Mouse (Mus musculus): ENCODE measurements around the gene Herpud2. TPM values are rescaled to one million over a fixed set of nuclear protein-coding genes. Genes with fewer than 3 reads are reported as not detected.
A peak's percentile ranks its signal among the peaks of the same experiment; 100 is the strongest.

Gene Herpud2
- 31.4 and 32.0 TPM in 2 replicates for polyA plus RNA-seq (2015; fragmentation: Nextera tagmentation; extraction: Ambion mirVana)

DNA sequence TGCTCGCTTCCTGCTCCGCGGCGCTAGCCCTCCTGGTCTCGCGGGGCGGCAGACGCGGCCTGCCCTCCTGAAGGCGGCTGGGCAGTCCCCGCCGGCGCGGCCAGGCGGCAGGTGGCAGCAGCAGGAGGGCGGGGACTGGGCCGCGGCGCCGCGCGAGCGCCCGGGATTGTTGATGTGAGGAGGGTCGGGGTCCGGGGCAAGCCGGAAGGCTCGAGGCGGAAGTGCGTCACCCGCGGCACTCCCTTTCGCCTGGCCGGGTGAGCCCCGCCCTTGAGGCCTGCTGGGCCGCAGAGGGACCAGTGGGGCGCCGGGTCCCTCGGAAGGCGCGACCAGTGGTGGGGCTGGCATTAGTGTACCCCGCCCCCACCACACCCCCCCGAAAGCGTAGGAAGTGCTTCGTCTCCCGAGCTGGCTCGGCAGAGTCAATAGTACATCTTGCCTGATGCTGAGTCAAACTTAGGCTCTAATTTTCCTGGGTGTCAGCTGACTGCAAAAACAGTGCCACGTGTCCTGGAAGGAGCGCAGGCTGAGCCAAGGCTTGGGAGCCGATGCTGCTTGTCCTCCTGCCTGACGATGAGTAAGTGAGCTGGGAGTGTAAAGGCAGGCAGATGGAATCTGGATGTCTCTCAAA lies at the start of gene Herpud2:
TSS of gene Herpud2 (minus strand) at position 210 of the 631 bp plus-strand sequence.
- H3K27me3 ChIP-seq: no peaks in the 10 kb centered on the region
- WGBS: under 1% methylated on average over 49 of the region's 51 CpGs
- H3K36me3 ChIP-seq: no peaks in the 10 kb centered on the region
- peak within 1 kb of the TSS; percentile 76 for H3K4me3 ChIP-seq
- peak within 1 kb of the TSS; percentile 92 for H3K9ac ChIP-seq
- peaks cover 22% of the 10 kb centered on the region for H3K4me1 ChIP-seq
- no peaks in the 10 kb centered on the region for H3K9me3 ChIP-seq
- peak within 1 kb of the TSS; percentile 100 for H3K27ac ChIP-seq
- H3K4me2 ChIP-seq: peak within 1 kb of the TSS; percentile 58
- ATAC-seq (ENCODE audit: borderline replicate concordance, extremely low read depth, low FRiP score, low TSS enrichment): peak; percentile 98

DNA sequence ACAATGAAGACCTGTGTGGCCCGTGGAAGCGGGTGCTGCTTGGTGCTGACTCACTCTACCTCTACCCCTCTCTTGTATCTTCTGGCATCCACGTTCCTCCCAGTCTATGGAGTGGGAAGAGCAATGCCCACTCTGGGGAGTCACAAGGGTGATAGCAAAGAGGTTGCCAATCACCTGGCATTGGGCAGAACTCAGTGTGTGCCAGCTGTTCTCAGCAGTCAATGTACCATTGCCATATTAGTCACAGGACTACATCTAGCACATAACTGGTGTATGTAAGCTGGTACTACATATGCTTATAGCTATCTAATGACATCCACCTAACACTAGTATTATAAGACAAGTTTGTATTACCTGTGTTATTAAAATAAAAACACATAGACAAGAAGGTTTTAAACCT lies 49.4 kb upstream of the Herpud2 start:
- Histone ChIP-seq H3K27me3 (no peaks in the 10 kb centered on the region), H3K27ac (no peak overlapping the region), H3K36me3 (no peaks in the 10 kb centered on the region), H3K4me3 (no peak overlapping the region), H3K9ac (no peak overlapping the region), H3K4me1 (peaks cover 12% of the 10 kb centered on the region), H3K4me2 (no peak overlapping the region), H3K9me3 (no peaks in the 10 kb centered on the region)
- 69% methylated on average over 3 of the region's 3 CpGs for WGBS
- no peak for ATAC-seq (ENCODE audit: borderline replicate concordance, extremely low read depth, low FRiP score, low TSS enrichment)

DNA sequence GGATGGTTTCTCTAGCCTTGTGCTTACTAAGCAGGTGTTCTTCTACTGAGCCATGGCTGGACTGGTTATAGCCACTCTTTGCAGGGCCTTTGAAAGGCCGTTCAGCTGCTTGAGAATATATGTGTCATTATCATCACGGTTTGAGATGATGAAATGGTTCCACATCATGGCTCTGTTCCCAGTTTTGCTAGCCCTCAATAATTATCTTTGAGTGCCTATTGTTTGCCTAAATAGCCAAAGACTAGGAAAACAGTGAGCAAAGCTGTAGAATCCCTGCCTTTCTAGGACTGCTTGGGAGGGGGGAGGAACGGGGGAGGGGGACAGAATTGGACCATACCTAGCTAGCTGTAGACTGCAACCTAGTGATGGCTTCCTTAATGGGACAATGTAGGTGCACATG lies 48.5 kb upstream of the Herpud2 start:
- Histone ChIP-seq H3K27ac (no peak overlapping the region), H3K4me3 (no peak overlapping the region), H3K9ac (no peak overlapping the region), H3K4me2 (no peak overlapping the region), H3K9me3 (no peaks in the 10 kb centered on the region), H3K36me3 (no peaks in the 10 kb centered on the region), H3K4me1 (peaks cover 12% of the 10 kb centered on the region), H3K27me3 (no peaks in the 10 kb centered on the region)
- WGBS: 51% methylated on average over 3 of the region's 3 CpGs
- ATAC-seq (ENCODE audit: borderline replicate concordance, extremely low read depth, low FRiP score, low TSS enrichment): no peak

DNA sequence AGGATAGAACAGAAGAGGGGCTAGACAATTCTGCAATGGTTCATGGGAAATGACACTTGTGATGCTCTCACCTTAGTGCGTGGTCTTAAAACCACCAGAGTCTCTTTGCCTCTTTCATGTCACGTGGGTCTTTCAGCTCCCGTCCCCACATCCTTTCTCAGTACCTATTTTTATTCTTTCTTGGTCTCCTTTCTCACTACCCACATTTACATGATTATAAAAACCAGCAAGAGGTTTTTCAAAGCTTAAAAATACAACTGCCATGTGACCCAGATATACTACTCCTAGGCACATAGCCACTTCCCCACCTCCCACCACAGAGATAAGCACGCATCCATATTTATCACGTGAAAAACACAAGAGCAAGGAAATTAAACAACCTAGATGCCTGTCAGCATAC lies 45.1 kb upstream of the Herpud2 start:
- Histone ChIP-seq H3K9ac (no peak overlapping the region), H3K9me3 (no peaks in the 10 kb centered on the region), H3K4me2 (no peak overlapping the region), H3K27ac (no peak overlapping the region), H3K27me3 (no peaks in the 10 kb centered on the region), H3K36me3 (no peaks in the 10 kb centered on the region), H3K4me1 (peaks cover 12% of the 10 kb centered on the region), H3K4me3 (no peak overlapping the region)
- 81% methylated on average over 5 of the region's 5 CpGs for WGBS
- no peak for ATAC-seq (ENCODE audit: borderline replicate concordance, extremely low read depth, low FRiP score, low TSS enrichment)

DNA sequence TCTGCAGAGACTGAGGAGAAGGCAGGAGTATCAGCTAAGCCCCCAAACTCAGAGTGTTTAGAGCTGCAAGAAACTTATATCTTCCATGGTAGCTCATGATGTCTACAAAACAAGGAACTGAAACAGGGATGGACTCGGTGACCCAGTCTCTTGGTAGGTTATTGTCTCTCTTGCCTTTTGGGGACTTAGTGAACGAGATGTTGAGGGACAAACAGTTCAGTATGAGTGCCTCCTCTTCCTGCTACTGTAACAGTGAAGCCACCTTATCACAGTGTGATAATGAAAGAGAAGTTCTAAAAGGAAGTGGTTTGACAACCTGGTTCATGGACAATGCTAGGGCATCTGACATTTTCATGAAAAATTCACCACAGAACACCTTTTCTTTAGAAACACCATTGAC lies 40.0 kb upstream of the Herpud2 start:
- H3K4me2 ChIP-seq: no peak overlapping the region
- H3K4me3 ChIP-seq: no peak overlapping the region
- no peaks in the 10 kb centered on the region for H3K9me3 ChIP-seq
- H3K27ac ChIP-seq: no peak overlapping the region
- H3K27me3 ChIP-seq: no peaks in the 10 kb centered on the region
- no peaks in the 10 kb centered on the region for H3K36me3 ChIP-seq
- WGBS: 63% methylated on average over 2 of the region's 2 CpGs
- H3K9ac ChIP-seq: no peak overlapping the region
- ATAC-seq (ENCODE audit: borderline replicate concordance, extremely low read depth, low FRiP score, low TSS enrichment): no peak
- no peaks in the 10 kb centered on the region for H3K4me1 ChIP-seq

DNA sequence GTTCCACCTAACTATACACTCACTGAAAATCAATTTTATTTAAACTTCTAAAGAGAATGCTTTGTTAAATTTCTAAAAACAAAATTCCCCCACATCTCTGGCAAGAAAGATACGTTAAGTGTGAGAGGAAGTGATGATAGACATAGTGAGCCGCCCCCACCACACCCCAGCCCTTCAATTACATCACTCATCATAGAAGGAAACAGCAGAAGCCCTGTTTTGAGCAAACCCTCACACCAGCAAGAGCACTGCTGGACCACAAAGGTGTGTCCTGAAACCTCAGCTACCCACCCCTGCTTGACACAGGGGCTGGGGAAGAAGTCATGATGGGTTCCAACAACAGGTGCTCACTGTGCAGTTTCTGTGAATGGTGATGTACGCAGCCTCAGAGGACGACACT lies 34.9 kb upstream of the Herpud2 start:
- no peaks in the 10 kb centered on the region for H3K27me3 ChIP-seq
- ATAC-seq (ENCODE audit: borderline replicate concordance, extremely low read depth, low FRiP score, low TSS enrichment): no peak
- H3K4me3 ChIP-seq: no peak overlapping the region

DNA sequence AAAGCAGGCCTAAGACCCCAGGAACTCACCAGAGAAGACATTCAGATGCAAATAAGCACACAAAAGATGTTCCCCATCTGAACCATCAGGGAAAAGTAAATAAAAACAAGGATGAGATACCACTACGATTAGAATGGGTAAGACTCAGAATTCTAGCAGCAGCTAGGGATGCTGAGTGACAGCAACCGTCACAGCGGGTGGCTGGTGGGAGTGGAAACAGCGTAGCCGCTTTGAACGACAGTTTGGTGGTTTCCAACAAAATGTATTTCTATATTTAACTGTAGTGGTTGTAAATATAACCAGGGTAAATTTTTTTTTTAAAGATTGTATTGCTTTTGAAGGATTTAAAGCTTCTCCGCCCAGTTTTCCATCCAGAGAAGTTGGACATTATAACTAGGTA lies 34.2 kb upstream of the Herpud2 start:
- Histone ChIP-seq H3K9ac (no peak overlapping the region), H3K4me1 (no peaks in the 10 kb centered on the region), H3K9me3 (no peaks in the 10 kb centered on the region), H3K36me3 (no peaks in the 10 kb centered on the region), H3K27ac (no peak overlapping the region), H3K4me2 (no peak overlapping the region), H3K4me3 (no peak overlapping the region), H3K27me3 (no peaks in the 10 kb centered on the region)
- no peak for ATAC-seq (ENCODE audit: borderline replicate concordance, extremely low read depth, low FRiP score, low TSS enrichment)
- WGBS: 58% methylated on average over 7 of the region's 7 CpGs

More for the DNA sequence above, 34.9 kb upstream of the Herpud2 start:
- 73% methylated on average over 4 of the region's 4 CpGs for WGBS
- H3K27ac ChIP-seq: no peak overlapping the region
- no peaks in the 10 kb centered on the region for H3K9me3 ChIP-seq
- H3K4me2 ChIP-seq: no peak overlapping the region
- H3K9ac ChIP-seq: no peak overlapping the region
- no peaks in the 10 kb centered on the region for H3K4me1 ChIP-seq
- no peaks in the 10 kb centered on the region for H3K36me3 ChIP-seq

DNA sequence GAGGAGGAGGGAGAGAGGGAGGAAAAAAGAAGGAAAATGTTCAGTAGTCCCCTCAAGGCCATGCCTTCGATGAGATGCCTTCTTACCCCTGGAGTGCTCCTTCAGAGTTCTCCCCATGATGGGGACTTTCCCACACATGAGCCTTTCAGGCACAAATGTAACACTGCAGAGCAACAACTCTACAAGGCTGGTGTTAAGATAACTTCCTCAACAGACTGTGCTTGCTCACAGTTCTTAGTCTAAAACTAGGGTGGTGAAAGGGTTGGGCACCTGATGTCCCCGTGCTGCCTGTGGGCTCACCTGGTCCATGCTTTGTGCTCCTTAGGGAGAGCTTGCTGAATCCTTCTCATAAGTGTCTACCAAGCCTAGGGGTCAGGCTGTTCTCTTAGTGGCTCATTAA lies 33.0 kb upstream of the Herpud2 start:
- no peak overlapping the region for H3K4me2 ChIP-seq
- H3K9me3 ChIP-seq: no peaks in the 10 kb centered on the region
- no peak overlapping the region for H3K9ac ChIP-seq
- no peak overlapping the region for H3K4me3 ChIP-seq
- H3K36me3 ChIP-seq: no peaks in the 10 kb centered on the region
- no peak for ATAC-seq (ENCODE audit: borderline replicate concordance, extremely low read depth, low FRiP score, low TSS enrichment)
- WGBS: 81% methylated on average over 2 of the region's 2 CpGs
- no peaks in the 10 kb centered on the region for H3K4me1 ChIP-seq
- H3K27ac ChIP-seq: no peak overlapping the region
- no peaks in the 10 kb centered on the region for H3K27me3 ChIP-seq

DNA sequence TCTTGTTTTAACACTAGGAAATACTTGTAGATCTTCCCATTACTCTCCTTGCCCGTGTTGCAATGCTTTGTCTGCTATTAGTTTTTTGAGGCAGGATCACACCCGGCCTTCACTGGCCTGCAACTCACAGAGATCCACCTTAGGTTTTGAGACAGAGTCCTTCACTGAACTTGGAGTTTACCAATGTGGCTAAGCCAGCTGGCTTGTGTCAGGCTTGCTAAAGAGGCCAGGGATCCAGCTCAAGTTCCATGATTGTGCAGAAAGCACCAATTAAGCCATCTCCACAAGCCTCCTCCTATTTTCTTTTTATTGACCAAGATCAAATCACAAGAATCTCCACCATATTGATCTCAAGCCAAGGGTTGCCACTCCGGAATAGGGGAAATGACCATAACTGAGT lies 26.4 kb upstream of the Herpud2 start:
- H3K4me2 ChIP-seq: no peak overlapping the region
- H3K9me3 ChIP-seq: no peaks in the 10 kb centered on the region
- 84% methylated on average over 3 of the region's 3 CpGs for WGBS
- H3K4me3 ChIP-seq: no peak overlapping the region
- no peaks in the 10 kb centered on the region for H3K27me3 ChIP-seq
- H3K4me1 ChIP-seq: peaks cover 29% of the 10 kb centered on the region
- no peak overlapping the region for H3K9ac ChIP-seq
- ATAC-seq (ENCODE audit: borderline replicate concordance, extremely low read depth, low FRiP score, low TSS enrichment): no peak
- H3K36me3 ChIP-seq: no peaks in the 10 kb centered on the region
- H3K27ac ChIP-seq: no peak overlapping the region

DNA sequence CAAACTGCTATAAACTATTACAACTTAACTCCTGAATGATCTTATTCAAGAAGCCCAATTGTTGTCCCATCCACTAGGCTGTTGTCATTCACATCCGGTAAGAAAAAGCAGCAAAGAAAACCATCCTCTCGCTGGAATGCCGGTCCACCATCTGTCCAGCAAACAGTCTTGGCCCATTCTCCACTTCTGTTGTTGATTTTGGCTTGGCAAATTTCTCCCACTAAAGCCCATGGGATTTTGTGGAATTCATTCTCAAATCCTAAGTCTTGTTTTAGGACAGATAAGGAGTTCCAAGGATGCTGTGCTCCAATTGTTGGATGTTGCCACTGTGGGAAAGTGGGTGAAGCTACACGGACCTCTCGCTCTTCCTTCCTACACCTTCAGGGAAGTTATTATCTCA lies 25.6 kb upstream of the Herpud2 start:
- no peak overlapping the region for H3K9ac ChIP-seq
- H3K4me2 ChIP-seq: no peak overlapping the region
- H3K4me3 ChIP-seq: no peak overlapping the region
- H3K27me3 ChIP-seq: no peaks in the 10 kb centered on the region
- H3K27ac ChIP-seq: no peak overlapping the region
- no peaks in the 10 kb centered on the region for H3K36me3 ChIP-seq
- WGBS: 85% methylated on average over 5 of the region's 5 CpGs
- no peak for ATAC-seq (ENCODE audit: borderline replicate concordance, extremely low read depth, low FRiP score, low TSS enrichment)
- no peaks in the 10 kb centered on the region for H3K9me3 ChIP-seq
- H3K4me1 ChIP-seq: peaks cover 33% of the 10 kb centered on the region

DNA sequence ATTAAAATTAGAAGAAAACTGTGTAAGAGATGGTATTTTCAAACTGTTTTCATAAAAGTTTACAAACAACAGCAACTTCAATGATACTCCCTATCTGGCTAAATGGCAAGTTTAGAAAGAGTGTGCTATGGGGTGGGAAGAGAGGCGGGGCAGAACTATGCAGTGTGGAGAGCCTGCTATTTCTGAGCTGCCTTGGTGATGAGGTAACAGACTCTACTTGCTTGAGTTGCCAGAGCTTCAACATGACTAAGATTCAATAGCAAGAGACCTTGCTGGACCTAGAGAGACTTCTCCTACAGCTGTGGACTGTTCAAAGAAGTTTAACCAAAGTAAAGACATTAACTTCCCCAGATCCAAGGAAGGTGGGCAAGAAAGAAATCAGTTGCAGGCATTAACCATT lies 24.9 kb upstream of the Herpud2 start:
- H3K9me3 ChIP-seq: no peaks in the 10 kb centered on the region
- peaks cover 33% of the 10 kb centered on the region for H3K4me1 ChIP-seq
- no peak overlapping the region for H3K4me2 ChIP-seq
- H3K27ac ChIP-seq: no peak overlapping the region
- H3K4me3 ChIP-seq: no peak overlapping the region
- no peak for ATAC-seq (ENCODE audit: borderline replicate concordance, extremely low read depth, low FRiP score, low TSS enrichment)
- no peak overlapping the region for H3K9ac ChIP-seq
- 73% methylated on average over 1 of the region's 1 CpGs for WGBS
- H3K27me3 ChIP-seq: no peaks in the 10 kb centered on the region
- H3K36me3 ChIP-seq: no peaks in the 10 kb centered on the region

DNA sequence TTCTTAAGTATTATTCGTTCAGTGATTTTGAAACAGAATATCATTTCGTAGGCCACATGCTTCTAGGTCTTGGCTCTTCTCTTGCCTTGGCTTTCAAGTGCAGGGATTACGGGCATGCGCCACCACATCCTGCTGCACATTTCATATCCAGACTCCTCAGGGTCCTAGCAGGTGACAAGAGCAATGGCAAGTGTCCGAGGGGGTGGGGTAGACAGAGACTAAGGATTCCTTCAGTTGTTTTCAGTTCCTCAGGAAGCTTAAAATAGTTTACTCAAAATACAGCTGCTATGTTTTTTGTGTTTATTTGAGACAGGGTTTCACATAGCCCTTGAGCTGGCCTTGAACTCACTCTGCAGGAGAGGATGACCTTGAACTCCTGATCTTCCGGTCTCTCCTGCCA lies 24.4 kb upstream of the Herpud2 start:
- H3K4me2 ChIP-seq: no peak overlapping the region
- WGBS: 83% methylated on average over 6 of the region's 6 CpGs
- H3K27ac ChIP-seq: no peak overlapping the region
- H3K9ac ChIP-seq: no peak overlapping the region
- no peak overlapping the region for H3K4me3 ChIP-seq
- H3K4me1 ChIP-seq: peaks cover 33% of the 10 kb centered on the region
- H3K27me3 ChIP-seq: no peaks in the 10 kb centered on the region
- H3K9me3 ChIP-seq: no peaks in the 10 kb centered on the region
- no peaks in the 10 kb centered on the region for H3K36me3 ChIP-seq
- no peak for ATAC-seq (ENCODE audit: borderline replicate concordance, extremely low read depth, low FRiP score, low TSS enrichment)

DNA sequence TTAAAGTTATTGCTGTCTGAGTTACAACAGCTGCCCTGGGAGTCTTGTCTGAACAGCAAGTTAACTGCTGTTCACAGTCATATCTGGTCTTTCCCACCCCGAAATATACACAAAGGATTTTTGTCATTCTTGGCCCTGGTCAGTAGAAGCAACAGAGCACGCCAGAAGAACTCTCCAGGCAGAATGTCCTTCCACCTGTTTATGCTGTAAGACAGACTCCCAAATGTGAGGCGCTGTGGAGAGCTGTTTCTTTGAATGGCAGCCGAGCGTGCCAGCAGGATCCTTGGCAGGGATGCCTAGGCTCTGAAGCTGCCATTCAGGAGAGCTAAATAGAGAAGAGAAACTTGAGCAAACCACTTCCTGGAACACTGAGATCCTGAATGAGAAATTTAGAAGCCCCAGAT lies 23.4 kb upstream of the Herpud2 start:
- Histone ChIP-seq H3K36me3 (no peaks in the 10 kb centered on the region), H3K9ac (no peak overlapping the region), H3K4me2 (peak overlapping the region; percentile 14; the same call in 1 of the 2 replicates), H3K4me1 (peaks cover 34% of the 10 kb centered on the region), H3K27me3 (no peaks in the 10 kb centered on the region), H3K4me3 (no peak overlapping the region), H3K9me3 (no peaks in the 10 kb centered on the region), H3K27ac (peak overlapping the region; percentile 59)
- peak; percentile 88; the same call in 1 of the 2 replicates for ATAC-seq (ENCODE audit: borderline replicate concordance, extremely low read depth, low FRiP score, low TSS enrichment)
- 16% methylated on average over 5 of the region's 5 CpGs for WGBS

Measured in lung, embryonic 15.5 days (tissue).